Mouse (Mus musculus) WW6 (cell line): Measurements from ENCODE around the gene Cers6.

Experiments used
- DNase-seq: peaks from one replicate; pipeline ENCODE4 v3.0.0-alpha.2; 2013; ENCODE audit warnings: low read depth, low spot score

The Cers6 gene

DNA sequence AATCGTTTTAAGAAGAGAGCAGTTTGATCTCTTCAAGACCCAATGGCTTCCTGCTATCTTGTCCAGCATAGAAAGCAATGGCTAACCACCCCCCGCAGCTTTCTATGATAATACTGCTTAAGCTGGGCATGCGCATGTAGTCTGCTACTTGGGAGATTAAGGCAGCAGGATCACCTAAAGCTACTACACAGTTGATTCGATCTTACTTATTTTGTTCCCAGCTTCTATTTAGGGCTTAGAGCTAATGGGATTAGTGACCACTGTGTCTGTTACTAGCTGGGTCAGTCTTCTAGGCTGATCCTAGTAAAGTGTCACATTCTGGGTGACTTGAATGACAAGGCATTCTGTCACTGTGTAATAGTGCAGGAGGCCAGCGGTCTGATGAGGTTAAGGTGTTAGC is 289.6 kb downstream of the Cers6 start:
- no peak for DNase-seq

DNA sequence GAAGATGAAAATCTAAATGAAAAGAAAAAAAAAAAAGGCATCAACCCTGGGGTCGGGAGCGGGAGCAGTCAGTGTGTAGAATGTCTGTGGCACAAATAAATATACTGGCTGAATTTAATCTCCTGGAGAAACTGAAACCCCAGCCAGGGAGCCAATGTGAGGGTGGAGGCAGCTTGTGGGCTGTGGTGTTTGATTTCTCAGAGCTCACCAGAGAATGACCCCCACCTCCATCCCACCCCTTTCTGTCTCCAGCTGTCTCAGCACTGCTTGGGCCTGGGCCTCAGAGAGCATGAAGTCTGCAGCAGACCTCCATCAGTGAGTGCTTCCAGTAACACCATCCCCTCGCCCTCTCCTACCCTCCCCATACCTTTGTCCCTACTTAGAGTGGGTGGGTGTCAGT is 294.6 kb downstream of the Cers6 start:
- DNase-seq: no peak

DNA sequence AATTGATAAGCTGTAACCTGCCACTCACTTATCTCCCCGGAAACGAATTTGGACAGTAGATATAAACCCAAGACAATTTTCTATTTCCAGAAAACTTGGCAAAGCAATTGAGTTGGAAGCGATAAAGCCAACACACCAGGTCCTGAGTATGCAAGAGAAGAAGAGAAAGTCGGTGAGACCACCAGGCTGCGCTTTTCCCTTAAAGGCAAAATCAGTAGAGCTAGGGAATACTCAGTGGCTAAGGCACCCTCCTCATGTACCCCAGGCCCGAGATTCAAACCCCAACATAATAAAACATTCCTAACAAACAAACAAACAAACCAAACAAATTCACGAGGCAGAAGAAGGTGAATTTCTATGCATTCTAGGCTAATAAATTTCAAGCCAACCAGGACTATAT is 295.0 kb downstream of the Cers6 start:
- no peak for DNase-seq

DNA sequence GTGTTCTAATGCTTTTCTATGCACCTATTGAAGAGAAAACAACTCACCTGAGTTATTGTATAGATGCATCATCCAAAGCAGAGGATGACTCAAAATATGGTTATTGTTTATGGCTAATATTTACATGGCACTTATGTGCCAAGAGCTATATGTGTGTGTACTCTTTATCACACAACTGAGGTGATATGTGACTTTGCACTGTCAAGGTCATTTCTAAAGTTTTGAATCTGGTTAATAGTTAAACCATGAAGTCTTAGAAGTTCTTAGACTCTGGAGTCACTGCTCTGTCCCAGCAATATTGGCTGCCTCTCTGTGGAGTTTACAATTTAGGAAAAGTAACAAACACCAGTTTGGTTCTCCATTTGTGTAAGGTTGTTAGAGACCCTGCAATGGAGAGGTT is 297.7 kb downstream of the Cers6 start:
- no peak for DNase-seq
